Mouse (Mus musculus): Measurements from ENCODE around the gene Mgat5. TPM values are rescaled to one million over a fixed set of nuclear protein-coding genes. Genes with fewer than 3 reads are reported as not detected.

Gene Mgat5
- polyA plus RNA-seq, 2 experiments = 6.6 to 8.4 TPM

GRCm38 (mm10) chr1:127280256-127280655, 75.4 kb downstream of the Mgat5 start:
- no peaks in the 10 kb centered on the region for H3K4me1 ChIP-seq (ENCODE audit: control insufficient read depth, insufficient read depth, low read length)
- H3K4me2 ChIP-seq (replicated peaks; ENCODE audit: low read depth, low read length, severe bottlenecking) = no peak overlapping the region
- no peak overlapping the region for H3K4me3 ChIP-seq (replicated peaks; ENCODE audit: low read length)
- no peaks in the 10 kb centered on the region for H3K9me3 ChIP-seq (ENCODE audit: control insufficient read depth, low read length)
- no peak overlapping the region for H3K9ac ChIP-seq (ENCODE audit: low read depth, low read length, severe bottlenecking)
- ATAC-seq (ENCODE audit: low FRiP score, low read depth) = no peak
- TF ChIP-seq POLR2A (IDR thresholded peaks at IDR 0.05; ENCODE audit: borderline replicate concordance, extremely low read depth, insufficient read depth, insufficient read length) = no peak
- no peaks in the 10 kb centered on the region for H3K27me3 ChIP-seq (ENCODE audit: control insufficient read depth, insufficient read depth, low read length)
- no peaks in the 10 kb centered on the region for H3K36me3 ChIP-seq (ENCODE audit: control insufficient read depth, insufficient read depth, low read length)
- H3K27ac ChIP-seq (replicated peaks; ENCODE audit: low read depth, low read length) = no peak overlapping the region
- WGBS = 100% methylated on average over 1 of the region's 1 CpGs
- DNase-seq (ENCODE audit: low spot score) = no peak

GRCm38 (mm10) chr1:127284975-127285374, 80.2 kb downstream of the Mgat5 start:
- no peak overlapping the region for H3K27ac ChIP-seq (replicated peaks; ENCODE audit: low read depth, low read length)
- TF ChIP-seq POLR2A (IDR thresholded peaks at IDR 0.05; ENCODE audit: borderline replicate concordance, extremely low read depth, insufficient read depth, insufficient read length) = no peak
- WGBS = 69% methylated on average over 3 of the region's 3 CpGs
- DNase-seq (ENCODE audit: low spot score) (no peak), ATAC-seq (ENCODE audit: low FRiP score, low read depth) (no peak)
- no peak overlapping the region for H3K4me3 ChIP-seq (replicated peaks; ENCODE audit: low read length)
- no peak overlapping the region for H3K4me2 ChIP-seq (replicated peaks; ENCODE audit: low read depth, low read length, severe bottlenecking)
- H3K9ac ChIP-seq (ENCODE audit: low read depth, low read length, severe bottlenecking) = no peak overlapping the region
- H3K36me3 ChIP-seq (ENCODE audit: control insufficient read depth, insufficient read depth, low read length) = no peaks in the 10 kb centered on the region
- no peaks in the 10 kb centered on the region for H3K27me3 ChIP-seq (ENCODE audit: control insufficient read depth, insufficient read depth, low read length)
- no peaks in the 10 kb centered on the region for H3K4me1 ChIP-seq (ENCODE audit: control insufficient read depth, insufficient read depth, low read length)
- H3K9me3 ChIP-seq (ENCODE audit: control insufficient read depth, low read length) = no peaks in the 10 kb centered on the region

DNA sequence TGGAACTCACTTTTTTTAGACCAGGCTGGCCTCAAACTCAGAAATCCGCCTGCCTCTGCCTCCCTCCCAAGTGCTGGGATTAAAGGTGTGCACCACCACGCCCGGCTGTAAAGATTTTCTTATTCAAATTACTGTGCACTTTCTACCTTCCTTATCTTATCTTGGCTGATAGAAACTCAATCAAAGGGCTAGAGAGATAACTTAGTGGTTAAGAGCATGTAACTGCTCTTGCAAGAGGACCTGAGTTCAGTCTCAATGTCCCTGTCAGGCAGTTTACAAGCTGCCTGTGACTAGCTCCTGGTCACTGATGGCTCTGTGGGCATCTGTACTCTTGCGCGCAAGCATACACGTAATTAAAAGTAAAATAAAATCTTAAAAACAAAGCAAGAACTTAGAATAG, 82.7 kb downstream of the Mgat5 start:
- H3K4me2 ChIP-seq (replicated peaks; ENCODE audit: low read depth, low read length, severe bottlenecking) = no peak overlapping the region
- H3K4me1 ChIP-seq (ENCODE audit: control insufficient read depth, insufficient read depth, low read length) = no peaks in the 10 kb centered on the region
- H3K9me3 ChIP-seq (ENCODE audit: control insufficient read depth, low read length) = no peaks in the 10 kb centered on the region
- no peak overlapping the region for H3K4me3 ChIP-seq (replicated peaks; ENCODE audit: low read length)
- H3K27ac ChIP-seq (replicated peaks; ENCODE audit: low read depth, low read length) = no peak overlapping the region
- DNase-seq (ENCODE audit: low spot score) (no peak), ATAC-seq (ENCODE audit: low FRiP score, low read depth) (no peak)
- no peak overlapping the region for H3K9ac ChIP-seq (ENCODE audit: low read depth, low read length, severe bottlenecking)
- TF ChIP-seq POLR2A (IDR thresholded peaks at IDR 0.05; ENCODE audit: borderline replicate concordance, extremely low read depth, insufficient read depth, insufficient read length) = no peak
- 92% methylated on average over 6 of the region's 6 CpGs for WGBS
- no peaks in the 10 kb centered on the region for H3K36me3 ChIP-seq (ENCODE audit: control insufficient read depth, insufficient read depth, low read length)
- H3K27me3 ChIP-seq (ENCODE audit: control insufficient read depth, insufficient read depth, low read length) = no peaks in the 10 kb centered on the region

- WGBS = 87% methylated on average over 9 of the region's 9 CpGs
- DNase-seq (ENCODE audit: low spot score) (no peak), ATAC-seq (ENCODE audit: low FRiP score, low read depth) (no peak)
- no peaks in the 10 kb centered on the region for H3K9me3 ChIP-seq (ENCODE audit: control insufficient read depth, low read length)
- H3K4me1 ChIP-seq (ENCODE audit: control insufficient read depth, insufficient read depth, low read length) = no peaks in the 10 kb centered on the region
- no peak for TF ChIP-seq POLR2A (IDR thresholded peaks at IDR 0.05; ENCODE audit: borderline replicate concordance, extremely low read depth, insufficient read depth, insufficient read length)
- no peak overlapping the region for H3K4me2 ChIP-seq (replicated peaks; ENCODE audit: low read depth, low read length, severe bottlenecking)
- H3K4me3 ChIP-seq (replicated peaks; ENCODE audit: low read length) = no peak overlapping the region
- no peak overlapping the region for H3K9ac ChIP-seq (ENCODE audit: low read depth, low read length, severe bottlenecking)
- no peak overlapping the region for H3K27ac ChIP-seq (replicated peaks; ENCODE audit: low read depth, low read length)
- H3K27me3 ChIP-seq (ENCODE audit: control insufficient read depth, insufficient read depth, low read length) = no peaks in the 10 kb centered on the region
- no peaks in the 10 kb centered on the region for H3K36me3 ChIP-seq (ENCODE audit: control insufficient read depth, insufficient read depth, low read length)
Measured at GRCm38 (mm10) chr1:127290879-127291278, 86.1 kb downstream of the Mgat5 start.

GRCm38 (mm10) chr1:127291721-127292120, 86.9 kb downstream of the Mgat5 start:
- DNase-seq (ENCODE audit: low spot score) = no peak
- Histone ChIP-seq H3K27me3 (ENCODE audit: control insufficient read depth, insufficient read depth, low read length) (no peaks in the 10 kb centered on the region), H3K27ac (replicated peaks; ENCODE audit: low read depth, low read length) (no peak overlapping the region), H3K4me2 (replicated peaks; ENCODE audit: low read depth, low read length, severe bottlenecking) (no peak overlapping the region), H3K4me3 (replicated peaks; ENCODE audit: low read length) (no peak overlapping the region), H3K36me3 (ENCODE audit: control insufficient read depth, insufficient read depth, low read length) (no peaks in the 10 kb centered on the region), H3K4me1 (ENCODE audit: control insufficient read depth, insufficient read depth, low read length) (no peaks in the 10 kb centered on the region), H3K9ac (ENCODE audit: low read depth, low read length, severe bottlenecking) (no peak overlapping the region), H3K9me3 (ENCODE audit: control insufficient read depth, low read length) (no peaks in the 10 kb centered on the region)
- no peak for TF ChIP-seq POLR2A (IDR thresholded peaks at IDR 0.05; ENCODE audit: borderline replicate concordance, extremely low read depth, insufficient read depth, insufficient read length)
- no peak for ATAC-seq (ENCODE audit: low FRiP score, low read depth)

DNA sequence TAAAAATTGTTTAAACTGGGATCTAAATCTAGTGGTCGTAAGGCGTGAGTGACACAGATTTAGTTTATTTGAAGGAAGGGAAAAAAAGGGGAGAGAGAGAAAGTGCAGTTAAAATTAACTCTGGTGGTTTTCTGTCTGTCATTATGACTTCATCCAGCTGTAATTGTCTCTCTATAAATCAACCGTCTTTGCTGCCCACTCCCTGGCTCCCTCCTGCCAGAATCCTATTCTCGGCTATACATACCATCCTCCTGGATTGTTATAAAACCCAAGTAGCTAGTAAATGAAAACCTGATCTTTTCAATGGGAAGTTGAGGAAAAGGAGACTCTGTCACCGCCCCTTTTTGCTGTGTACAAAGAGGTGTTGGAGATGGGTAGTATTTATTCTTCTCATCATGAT, 88.5 kb downstream of the Mgat5 start:
- DNase-seq (ENCODE audit: low spot score) (no peak), ATAC-seq (ENCODE audit: low FRiP score, low read depth) (no peak)
- Histone ChIP-seq H3K9me3 (ENCODE audit: control insufficient read depth, low read length) (no peaks in the 10 kb centered on the region), H3K4me1 (ENCODE audit: control insufficient read depth, insufficient read depth, low read length) (no peaks in the 10 kb centered on the region), H3K27ac (replicated peaks; ENCODE audit: low read depth, low read length) (no peak overlapping the region), H3K9ac (ENCODE audit: low read depth, low read length, severe bottlenecking) (no peak overlapping the region), H3K27me3 (ENCODE audit: control insufficient read depth, insufficient read depth, low read length) (no peaks in the 10 kb centered on the region), H3K4me2 (replicated peaks; ENCODE audit: low read depth, low read length, severe bottlenecking) (no peak overlapping the region), H3K36me3 (ENCODE audit: control insufficient read depth, insufficient read depth, low read length) (no peaks in the 10 kb centered on the region), H3K4me3 (replicated peaks; ENCODE audit: low read length) (no peak overlapping the region)
- WGBS = 52% methylated on average over 5 of the region's 5 CpGs
- no peak for TF ChIP-seq POLR2A (IDR thresholded peaks at IDR 0.05; ENCODE audit: borderline replicate concordance, extremely low read depth, insufficient read depth, insufficient read length)
